Mouse (Mus musculus) liver, postnatal 0 days (tissue): ENCODE measurements around the gene Kcnab2.

Experiments
- CTCF ChIP-seq: sonication (generic); IDR thresholded peaks from 2 replicates; pipeline ENCODE4 v1.5.1; 2016; ENCODE audit warnings: antibody characterized with exemption, low read depth
- EP300 ChIP-seq: IDR thresholded peaks from 2 replicates; pipeline ENCODE4 v1.6.1; 2016; ENCODE audit warnings: antibody characterized with exemption, low read depth, mild to moderate bottlenecking

DNA sequence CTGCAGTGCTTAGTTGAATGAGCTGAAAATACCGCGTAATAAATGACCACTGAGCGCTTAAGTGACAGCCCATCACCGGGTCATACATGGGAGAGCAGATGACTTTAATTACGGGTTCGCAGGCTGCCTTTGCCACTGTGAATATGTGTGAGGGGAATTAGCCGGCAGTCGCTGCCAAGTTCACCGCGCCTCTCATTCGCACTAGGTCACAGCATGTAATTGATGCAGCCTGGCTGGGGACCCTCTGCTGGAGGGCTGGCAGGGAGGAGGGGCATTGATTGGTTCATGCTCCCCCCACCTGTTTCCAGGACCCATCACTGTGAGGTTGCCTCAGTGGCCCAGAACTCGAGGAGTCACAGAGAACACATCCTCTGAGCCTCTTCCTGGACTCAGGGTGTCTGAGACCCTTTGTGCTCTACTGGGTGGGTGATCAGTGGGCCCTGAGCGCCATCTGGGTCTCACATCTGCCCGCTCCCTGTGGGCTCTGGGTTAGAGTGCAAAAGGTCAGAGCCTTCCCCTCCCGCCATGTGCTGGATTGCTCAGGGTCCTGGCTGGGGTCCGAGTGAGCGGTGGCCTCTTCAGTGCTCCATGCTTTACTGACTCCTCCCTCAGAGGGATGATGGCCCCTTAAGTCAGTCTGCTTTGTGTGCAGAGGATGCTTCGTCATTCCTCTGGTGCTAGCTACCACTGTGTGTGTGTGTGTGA lies 34.7 kb upstream of the Kcnab2 start:
- no peak for TF ChIP-seq CTCF
- TF ChIP-seq EP300 = no peak
